Mouse (Mus musculus): ENCODE data around the gene Hvcn1.

Gene Hvcn1

DNA sequence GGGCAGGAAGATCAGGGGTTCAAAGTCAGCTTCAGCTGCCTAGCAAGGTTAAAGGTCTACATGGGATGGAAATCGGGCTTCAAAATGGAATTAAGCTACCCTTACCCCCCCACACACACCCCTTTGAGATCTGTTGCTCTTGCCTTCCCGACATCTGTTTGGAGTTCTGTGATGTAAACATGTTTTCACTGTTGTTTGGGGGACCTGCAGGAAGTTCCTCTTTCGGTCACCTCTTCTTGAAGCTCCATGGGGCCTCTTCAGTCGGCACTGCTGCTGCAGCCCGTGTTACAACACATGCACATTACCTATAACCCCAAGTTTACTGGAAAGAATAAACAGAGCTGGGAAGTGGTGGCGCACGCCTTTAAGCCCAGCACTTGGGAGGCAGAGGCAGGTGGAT, 60.5 kb downstream of the Hvcn1 start:
- no peak for DNase-seq (ENCODE audit: low read depth)

GRCm38 (mm10) chr5:122267899-122268298, 61.3 kb downstream of the Hvcn1 start:
- peak; percentile 90 for DNase-seq (ENCODE audit: low read depth)

DNA sequence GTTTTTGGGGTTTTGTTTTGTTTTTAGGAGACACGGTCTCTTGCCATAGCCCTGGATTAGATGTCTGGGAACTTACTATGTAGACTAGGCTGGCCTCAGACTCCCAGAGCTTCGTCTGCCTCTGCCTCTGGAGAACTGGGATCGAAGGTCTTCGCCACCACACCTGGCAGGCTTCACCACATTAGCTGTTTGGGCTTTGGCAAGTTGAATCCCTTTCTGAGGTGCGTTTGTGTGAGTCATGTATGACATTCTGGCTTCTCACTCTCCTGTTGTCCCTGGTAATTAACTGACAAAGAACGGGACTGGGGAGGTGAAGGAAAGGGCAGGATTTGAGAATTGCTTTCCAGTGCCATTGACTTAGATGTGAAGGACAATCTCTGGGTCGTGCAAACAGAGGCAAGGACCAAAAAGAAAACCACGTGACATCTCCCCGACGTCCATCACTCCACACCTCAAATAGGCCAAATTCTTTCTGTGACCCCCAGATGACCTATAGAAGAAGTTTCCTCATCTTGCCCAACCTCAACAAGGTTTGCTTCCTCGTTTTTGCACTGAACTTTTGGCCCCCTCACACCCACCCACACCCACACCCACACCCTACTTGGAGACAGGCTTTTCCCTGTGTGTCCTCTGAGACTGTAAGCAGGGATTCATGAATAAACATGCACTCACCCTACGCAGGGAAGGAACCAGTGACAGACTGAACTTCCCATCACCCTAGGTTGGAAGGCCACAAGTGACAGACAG, 62.4 kb downstream of the Hvcn1 start:
- DNase-seq (ENCODE audit: low read depth) = no peak

DNA sequence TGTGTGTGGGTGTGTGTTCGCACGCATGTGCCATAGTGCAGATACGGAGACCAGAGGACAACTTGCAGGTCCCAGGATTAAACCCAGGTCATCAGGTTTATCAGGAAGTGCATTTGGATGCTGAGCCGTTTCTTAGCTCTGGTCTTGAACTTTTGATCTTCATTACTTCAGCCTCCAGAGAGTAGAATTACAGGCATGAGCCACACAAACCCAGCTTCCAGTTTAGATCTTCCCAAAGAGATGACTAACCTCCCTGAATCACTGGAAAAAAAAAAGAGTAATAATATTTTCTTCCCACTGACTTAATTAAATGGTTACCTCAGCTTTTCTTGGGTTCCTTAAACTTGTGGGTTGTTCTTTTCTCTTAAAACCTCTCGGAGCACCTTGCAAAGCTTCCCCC, 66.2 kb downstream of the Hvcn1 start:
- DNase-seq (ENCODE audit: low read depth) = no peak

- DNase-seq (ENCODE audit: low read depth) = peak; percentile 77
Observed at GRCm38 (mm10) chr5:122274785-122275184, 68.2 kb downstream of the Hvcn1 start.

DNA sequence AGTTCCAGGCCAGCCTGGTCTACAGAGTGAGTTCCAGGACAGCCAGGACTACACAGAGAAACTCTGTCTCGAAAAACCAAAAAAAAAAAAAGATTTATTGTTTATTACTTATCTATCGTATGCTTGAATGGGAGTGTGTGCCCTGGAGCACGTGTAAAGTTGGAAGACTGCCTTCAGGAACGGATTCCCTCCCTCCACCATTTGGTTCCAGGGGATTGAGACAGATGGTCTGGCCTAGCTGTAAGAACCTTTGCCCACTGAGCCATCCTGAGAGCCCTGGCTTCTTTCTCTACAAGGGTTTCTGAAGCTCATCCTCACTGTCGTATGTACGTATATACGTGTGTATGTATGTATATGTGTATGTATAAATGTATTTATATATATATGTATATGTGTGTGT, 72.3 kb downstream of the Hvcn1 start:
- DNase-seq (ENCODE audit: low read depth) = no peak

- no peak for DNase-seq (ENCODE audit: low read depth)
Observed at GRCm38 (mm10) chr5:122279799-122280421, 73.3 kb downstream of the Hvcn1 start.

- no peak for DNase-seq (ENCODE audit: low read depth)
Observed at GRCm38 (mm10) chr5:122280422-122280826, 73.8 kb downstream of the Hvcn1 start.

DNA sequence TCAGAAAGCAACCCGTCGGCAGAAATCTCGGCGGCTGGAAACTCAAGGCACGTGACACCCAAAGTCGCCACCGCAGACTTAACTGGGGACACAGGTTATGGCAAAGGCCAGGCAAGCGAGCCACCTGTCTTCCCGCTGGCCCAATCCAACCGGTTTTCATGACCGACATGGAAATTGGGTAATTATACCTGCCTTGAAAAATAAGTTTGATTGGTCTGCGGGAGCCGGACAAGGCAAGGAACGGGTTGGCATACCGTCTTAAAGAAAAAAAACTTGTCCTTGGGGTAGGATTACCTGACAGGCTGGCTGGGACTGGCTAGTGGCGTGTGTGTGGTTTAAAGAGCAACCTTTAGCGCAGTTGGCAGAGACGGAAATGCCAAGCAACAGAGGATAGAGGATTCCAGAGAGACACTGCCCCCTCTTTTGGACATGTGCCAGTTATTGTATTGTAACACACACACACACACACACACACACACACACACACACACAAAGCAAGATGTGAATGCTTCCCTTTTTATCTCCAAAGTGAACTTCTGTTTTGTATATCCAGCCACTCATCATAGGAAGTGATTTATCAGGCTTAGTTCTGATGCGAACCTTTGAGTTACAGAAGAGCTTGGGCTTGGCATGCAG, 74.3 kb downstream of the Hvcn1 start:
- peak; percentile 49 for DNase-seq (ENCODE audit: low read depth)

DNA sequence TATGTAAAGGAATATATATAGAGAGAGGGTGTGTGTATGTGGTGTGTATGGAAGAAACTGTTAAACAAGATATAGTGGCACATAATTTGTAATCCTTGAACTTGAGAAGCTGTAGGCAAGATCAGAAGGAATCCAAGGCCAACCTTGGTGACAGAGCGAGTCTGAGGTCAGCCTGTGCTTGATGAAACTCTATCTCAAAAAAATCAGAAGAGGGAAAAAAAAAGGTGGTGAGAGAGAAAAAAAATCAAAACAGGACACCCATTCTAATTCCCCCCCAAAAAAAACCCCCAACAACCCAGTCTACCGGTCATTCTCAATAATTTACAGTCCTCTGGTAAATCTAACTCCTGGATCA, 77.2 kb downstream of the Hvcn1 start:
- DNase-seq (ENCODE audit: low read depth) = no peak

DNA sequence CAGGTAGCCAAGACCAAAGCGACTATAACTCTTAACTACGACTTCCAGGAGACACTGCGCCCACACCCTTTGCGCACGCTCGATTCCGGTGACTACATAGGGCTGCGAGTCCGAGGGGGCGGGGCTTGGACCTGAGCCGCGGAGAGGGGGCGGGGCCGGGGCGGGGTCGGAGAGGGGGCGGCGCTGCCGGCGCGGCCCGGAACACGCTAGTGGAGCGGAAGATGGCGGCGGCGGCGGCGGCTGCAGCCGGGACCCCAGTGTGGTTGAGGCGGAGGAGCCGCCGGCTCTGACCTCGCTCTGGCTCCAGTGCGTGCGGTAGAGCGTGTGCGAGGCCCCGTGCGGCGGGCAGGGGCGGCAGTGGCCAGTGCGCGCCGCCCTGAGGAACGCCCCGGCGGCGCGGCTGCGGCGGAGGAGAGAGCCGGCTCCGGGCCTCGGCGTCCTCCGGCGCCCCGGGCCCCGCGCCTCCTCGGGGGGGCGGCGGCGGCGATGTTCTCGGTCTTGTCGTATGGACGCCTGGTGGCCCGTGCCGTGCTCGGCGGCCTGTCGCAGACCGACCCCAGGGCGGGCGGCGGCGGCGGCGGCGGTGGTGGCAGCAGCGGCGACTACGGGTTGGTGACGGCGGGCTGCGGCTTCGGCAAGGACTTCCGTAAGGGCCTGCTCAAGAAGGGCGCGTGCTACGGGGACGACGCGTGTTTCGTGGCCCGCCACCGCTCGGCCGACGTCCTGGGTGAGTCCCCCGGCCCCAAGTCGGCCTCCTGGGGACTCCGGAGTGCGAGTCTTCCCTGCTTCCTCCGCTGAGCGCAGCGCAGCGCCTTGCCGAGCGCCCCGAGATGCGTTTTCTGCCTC, 77.8 kb downstream of the Hvcn1 start, which contains the start of gene Pptc7:
TSS of gene Pptc7 (plus strand) at position 183 of the 846 bp plus-strand sequence.
- peak; percentile 97 for DNase-seq (ENCODE audit: low read depth)

- peak; percentile 61 for DNase-seq (ENCODE audit: low read depth)
Observed at GRCm38 (mm10) chr5:122285029-122285766, 78.6 kb downstream of the Hvcn1 start.

- DNase-seq (ENCODE audit: low read depth) = peak; percentile 73
Observed at GRCm38 (mm10) chr5:122285767-122286150, 79.2 kb downstream of the Hvcn1 start.

GRCm38 (mm10) chr5:122286191-122286590, 79.6 kb downstream of the Hvcn1 start:
- no peak for DNase-seq (ENCODE audit: low read depth)

- DNase-seq (ENCODE audit: low read depth) = peak; percentile 59
Observed at GRCm38 (mm10) chr5:122287026-122287425, 80.4 kb downstream of the Hvcn1 start.

DNA sequence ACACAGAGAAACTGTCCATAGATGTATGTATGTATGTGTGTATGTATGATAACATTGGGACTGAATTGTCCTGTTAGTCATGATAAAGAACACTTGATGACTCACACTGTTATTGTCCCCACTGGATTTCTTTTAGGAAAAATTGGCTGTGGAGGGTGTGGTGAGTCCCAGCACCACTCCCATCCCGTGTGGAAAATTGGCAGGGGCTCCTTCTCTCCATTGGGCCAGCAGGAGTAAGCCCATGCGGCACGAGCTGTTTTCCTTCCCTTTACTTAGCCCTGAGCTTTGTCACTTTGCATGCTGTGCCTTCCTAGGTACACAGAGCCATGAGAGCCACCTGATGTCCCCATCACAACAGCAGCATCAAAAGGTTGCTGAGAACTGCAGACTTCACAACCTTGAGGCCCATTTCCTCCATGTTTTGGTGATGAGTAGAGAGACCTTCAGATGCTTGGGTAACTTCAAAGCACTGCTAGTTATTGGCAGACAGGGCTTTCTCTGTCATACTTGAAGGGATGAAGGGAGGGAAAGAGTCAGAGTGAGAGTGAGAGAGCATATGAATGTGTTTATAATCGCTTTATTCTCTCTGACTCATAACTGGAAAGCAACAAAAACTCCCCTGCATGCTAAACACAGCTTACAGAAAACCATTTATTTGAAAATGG, 81.7 kb downstream of the Hvcn1 start:
- DNase-seq (ENCODE audit: low read depth) = peak; percentile 89

- DNase-seq (ENCODE audit: low read depth) = peak; percentile 81
Observed at GRCm38 (mm10) chr5:122291149-122291548, 84.5 kb downstream of the Hvcn1 start.
